Mouse (Mus musculus): ENCODE measurements around the gene Smpdl3a.
A peak's percentile ranks its signal among the peaks of the same experiment; 100 is the strongest.

The Smpdl3a gene

DNA sequence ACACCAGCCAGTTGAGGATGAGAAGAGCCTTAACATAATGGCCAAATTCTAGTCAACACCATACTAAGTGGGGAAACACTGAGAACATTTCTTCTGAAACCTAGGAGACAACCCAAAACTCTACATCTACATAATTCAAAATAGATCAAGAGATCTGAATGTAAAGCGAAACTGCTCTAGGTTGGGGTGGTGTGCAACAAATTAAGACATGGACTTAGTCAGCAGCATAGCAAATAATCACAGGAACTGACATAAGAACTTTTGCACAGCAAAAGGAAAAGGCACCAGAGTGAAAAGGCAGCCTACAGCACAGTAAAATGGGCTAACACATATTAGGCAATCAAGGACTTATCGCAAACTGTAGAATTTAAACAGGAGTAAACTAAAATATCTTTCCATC, 25.1 kb downstream of the Smpdl3a start:
- DNase-seq (ENCODE audit: low read depth), result no peak

- no peak for DNase-seq (ENCODE audit: low read depth)
These were observed 28.3 kb downstream of the Smpdl3a start for GRCm38 (mm10) chr10:57822473-57822872.

- no peak for DNase-seq (ENCODE audit: low read depth)
These were observed 34.5 kb downstream of the Smpdl3a start for GRCm38 (mm10) chr10:57828649-57829048.

DNA sequence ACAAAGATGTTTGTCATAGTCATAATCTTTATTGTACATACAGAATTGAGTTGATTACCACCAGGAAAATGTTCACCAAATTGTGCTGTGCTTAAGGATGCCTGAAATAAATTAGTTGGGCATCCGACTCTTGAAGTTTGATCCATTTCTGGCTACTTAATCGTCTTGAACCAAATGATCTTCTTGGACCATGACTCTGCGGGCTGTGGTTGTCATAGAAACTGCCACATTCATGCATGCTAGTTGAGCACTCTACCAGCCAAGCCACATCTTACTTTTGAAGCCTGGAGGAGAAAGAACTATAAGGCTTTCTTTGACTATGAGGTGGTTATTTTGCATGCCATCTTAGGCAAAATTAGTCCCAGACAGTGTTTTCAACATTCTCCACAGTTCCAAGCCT, 35.5 kb downstream of the Smpdl3a start:
- peak; percentile 14 for DNase-seq (ENCODE audit: low read depth)

DNA sequence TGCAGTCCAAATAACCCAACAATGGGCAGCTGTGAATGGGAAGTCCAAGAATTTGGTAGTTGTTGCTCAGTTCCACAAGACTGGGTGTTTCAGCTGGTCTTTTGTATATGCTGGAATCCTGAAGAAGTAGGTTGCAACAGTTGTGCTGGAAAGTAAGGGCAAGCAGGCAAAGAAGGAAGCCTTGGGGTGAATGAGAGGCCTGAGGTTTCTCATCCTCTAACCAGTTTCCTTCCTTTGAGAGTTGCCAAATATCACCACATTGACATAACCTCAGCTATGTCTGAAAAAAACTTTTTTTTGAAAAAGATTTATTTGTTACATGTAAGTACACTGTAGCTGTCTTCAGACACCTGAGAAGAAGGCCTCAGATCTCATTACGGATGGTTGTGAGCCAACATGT, 41.0 kb downstream of the Smpdl3a start:
- no peak for DNase-seq (ENCODE audit: low read depth)

GRCm38 (mm10) chr10:57835982-57836381, 41.8 kb downstream of the Smpdl3a start:
- no peak for DNase-seq (ENCODE audit: low read depth)

GRCm38 (mm10) chr10:57841638-57842509, 47.7 kb downstream of the Smpdl3a start:
- peak; percentile 30 for DNase-seq (ENCODE audit: low read depth)

DNA sequence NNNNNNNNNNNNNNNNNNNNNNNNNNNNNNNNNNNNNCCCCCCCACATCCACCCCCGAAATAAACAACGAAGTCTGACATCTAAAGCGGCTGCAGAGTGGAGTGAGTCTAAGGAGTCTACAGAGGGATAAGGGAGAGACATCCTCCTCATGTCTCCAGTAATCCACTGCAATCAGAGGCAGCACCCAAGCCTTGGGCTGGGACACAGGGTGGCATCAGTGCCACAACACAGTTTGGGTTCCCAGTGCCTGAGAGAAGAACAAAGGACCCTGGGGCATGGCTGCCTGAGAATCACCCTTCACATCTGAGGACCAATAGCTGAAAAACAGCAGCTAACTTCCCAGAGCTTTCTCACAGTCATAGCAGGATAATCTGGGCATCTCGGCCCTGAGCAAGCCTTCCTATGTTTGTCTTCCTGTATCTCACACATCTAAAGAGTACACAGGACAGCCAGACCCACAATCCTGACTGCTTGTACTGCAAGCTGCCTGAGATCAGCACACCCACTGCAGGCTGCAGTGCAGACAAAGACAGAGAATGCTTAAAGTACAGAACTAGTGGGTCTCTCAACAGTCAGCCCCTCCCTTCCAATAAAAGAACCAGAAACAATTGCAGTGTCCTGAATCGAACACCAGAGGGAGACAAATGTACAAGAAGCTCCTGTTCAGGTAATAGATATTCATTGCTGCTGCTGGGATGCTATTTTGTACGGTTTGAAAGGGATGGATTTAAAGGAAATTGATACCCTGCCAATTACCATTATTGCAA, 54.0 kb downstream of the Smpdl3a start:
- no peak for DNase-seq (ENCODE audit: low read depth)

All from fibroblast of lung, adult 2 months (primary cell).